Mouse (Mus musculus) layer of hippocampus, postnatal 10 days (tissue): ENCODE measurements around the gene Nrp1. TPM values are rescaled to one million over a fixed set of nuclear protein-coding genes. Genes with fewer than 3 reads are reported as not detected.

ENCODE experiments used
- DNase-seq, 2 experiments: peaks; one replicate each; pipeline ENCODE4 v3.0.0; 2021; ENCODE audit warnings: low spot score in 2 of 2
- total RNA-seq, 2 experiments: library from RNA; stranded (reverse); gene quantifications; 2 replicates each; pipeline ENCODE4 v1.2.3; 2021

Gene Nrp1
- total RNA-seq, 2 experiments from 2014 or later, result 157 to 165 TPM

GRCm38 (mm10) chr8:128370496-128370895, 12.1 kb downstream of the Nrp1 start:
- DNase-seq, result no peak

GRCm38 (mm10) chr8:128371026-128371425, 12.6 kb downstream of the Nrp1 start:
- no peak for DNase-seq

DNA sequence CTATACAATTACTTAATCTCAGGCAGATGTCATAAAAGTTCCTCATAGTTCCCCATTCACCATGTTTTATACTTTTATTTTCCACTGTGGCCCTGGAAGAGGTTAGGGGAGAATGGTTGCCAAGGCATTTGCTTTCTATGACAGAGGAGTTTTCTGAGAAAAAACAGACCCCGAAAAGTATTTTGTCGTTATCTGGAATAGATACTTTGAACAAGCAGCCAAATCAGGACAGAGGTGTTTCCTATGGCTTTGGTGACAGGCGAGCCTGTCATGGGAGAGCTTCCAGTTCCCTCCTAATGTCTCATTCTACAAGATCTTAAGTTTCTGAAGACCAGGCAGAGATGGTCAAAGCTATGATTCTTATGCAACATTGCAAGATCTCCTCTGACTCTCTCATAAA, 13.4 kb downstream of the Nrp1 start:
- DNase-seq, result no peak

DNA sequence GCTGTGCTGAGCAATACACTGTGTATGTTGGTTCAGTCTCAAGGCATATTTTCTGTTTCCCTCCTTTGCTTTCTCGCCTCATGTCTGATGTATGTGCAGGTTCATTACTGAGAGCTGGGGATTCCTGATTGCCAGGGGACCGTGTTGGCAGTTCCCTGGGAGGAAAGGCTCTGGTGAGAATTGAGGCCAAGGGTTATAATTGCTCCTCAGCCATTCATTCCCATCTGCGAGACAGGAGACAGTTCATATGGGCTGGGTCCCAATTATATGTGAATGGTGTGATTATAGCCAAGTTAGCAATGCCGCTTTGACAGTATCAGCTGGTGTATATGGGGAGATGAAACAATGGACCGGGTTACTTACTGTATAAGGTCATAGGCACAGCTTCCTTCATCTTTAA, 14.3 kb downstream of the Nrp1 start:
- DNase-seq, result no peak

- no peak for DNase-seq
Observed at GRCm38 (mm10) chr8:128373418-128373817, 15.0 kb downstream of the Nrp1 start.

GRCm38 (mm10) chr8:128375291-128375690, 16.9 kb downstream of the Nrp1 start:
- no peak for DNase-seq

GRCm38 (mm10) chr8:128383176-128383575, 24.8 kb downstream of the Nrp1 start:
- no peak for DNase-seq

DNA sequence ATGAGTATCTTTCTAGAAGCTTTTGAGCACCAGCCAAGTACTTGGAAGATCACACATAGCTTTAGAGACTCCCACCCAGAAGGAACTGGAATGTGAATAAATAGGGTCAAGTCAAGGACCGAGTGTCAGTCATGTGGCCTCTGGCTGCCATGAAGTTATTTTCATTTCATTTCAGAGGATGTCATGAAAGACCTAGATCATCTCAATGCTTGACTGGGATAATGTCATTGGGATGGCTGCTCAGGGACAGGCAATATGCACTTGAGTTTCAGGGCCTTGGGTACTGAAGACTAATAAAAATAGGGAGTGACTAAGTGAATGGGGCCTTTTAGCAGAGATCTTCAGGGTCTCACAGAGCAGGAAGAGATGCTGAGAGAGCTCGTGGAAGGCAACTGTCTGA, 26.0 kb downstream of the Nrp1 start:
- DNase-seq, result no peak

DNA sequence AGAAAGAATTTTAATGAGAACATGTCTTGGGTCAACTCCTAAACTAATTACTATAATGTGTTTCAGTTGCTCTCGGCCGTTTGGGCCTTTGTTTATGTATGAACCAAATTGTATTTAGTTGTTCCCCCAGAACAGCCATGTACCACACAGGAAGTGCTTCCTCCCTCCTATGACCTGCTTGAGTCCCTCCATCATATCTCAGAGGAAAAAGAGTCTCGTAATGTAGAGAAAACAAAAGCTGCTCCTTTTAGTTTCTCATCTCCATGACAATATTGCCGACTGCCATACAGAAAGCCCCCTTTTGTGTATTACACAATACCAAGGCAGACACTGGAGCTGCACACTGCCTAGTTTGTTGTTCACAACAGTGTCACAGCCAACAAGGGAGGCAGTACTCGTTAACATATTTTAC, 26.5 kb downstream of the Nrp1 start:
- DNase-seq, result no peak

GRCm38 (mm10) chr8:128386963-128387621, 28.7 kb downstream of the Nrp1 start:
- DNase-seq, result no peak

- DNase-seq, result no peak
Observed at GRCm38 (mm10) chr8:128390759-128391158, 32.4 kb downstream of the Nrp1 start.

DNA sequence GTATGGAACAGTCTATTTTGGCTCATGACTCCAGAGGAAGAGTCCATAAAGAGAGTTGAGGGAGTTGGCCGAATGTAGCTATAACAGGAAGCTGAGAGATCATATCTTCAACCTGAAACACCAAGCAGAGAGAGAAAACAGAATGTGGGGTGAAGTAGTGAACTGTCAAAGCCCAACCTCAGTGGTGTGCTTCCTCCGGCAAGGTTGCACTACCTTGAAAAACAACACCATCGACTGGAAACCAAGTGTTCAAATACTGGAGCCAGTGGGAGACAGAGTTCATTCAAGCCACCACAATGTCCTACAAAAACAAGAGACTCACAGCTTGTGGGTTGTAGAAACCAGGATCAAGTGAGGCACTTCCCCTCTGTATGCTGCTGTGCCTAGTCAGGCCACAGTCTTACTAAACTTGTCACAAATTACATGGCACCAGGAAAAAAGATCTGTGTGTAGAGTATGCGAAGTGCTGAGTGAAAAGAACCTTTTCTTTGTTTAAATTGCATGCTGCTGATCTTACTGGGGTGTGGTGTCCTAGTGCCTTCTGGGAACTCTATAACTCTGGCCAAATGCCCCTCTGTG, 32.9 kb downstream of the Nrp1 start:
- no peak for DNase-seq

DNA sequence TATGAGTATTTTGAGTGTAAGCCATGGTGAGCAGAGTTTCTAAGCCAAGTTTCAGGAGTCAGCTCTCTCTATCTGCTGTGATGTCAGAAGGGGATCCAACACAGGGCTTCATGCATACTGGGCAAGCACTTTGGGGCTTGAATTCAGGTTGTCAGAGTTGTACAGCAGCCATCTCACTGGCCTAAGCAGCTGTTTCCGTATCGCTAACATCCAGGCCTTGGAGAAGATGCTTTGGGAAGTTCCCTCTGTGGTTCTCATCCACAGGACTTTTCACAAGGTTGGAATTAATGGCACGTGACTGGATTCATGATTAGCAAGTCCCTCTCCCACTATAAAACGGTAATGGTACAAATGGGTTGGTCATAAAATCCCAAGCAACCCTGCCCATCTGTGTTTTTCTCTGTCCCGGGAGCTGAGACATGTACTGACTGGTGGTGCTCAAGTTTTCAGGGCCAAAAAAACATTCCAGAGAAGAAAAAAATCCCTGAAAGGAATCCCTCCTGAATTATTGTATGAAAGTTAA, 36.3 kb downstream of the Nrp1 start:
- DNase-seq, result no peak

DNA sequence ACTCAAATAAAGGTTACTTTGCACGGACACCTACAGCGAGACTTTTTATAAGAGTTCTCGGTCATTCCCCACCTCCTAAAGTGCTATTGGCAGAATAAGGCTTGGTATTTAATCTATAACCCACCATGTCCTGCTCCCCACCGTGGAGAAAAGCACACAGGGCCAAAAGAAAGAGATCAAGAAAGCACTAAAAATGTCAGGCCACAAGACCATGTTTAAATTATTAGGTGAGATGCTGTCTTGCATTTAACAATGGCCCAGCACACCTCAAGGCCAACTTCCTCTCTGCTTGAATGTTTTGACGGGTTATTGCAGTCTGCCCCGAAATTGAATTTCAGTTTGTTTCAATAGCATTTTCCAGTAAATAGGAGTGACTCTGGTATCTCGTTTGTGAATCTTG, 38.6 kb downstream of the Nrp1 start:
- no peak for DNase-seq

GRCm38 (mm10) chr8:128397441-128397840, 39.0 kb downstream of the Nrp1 start:
- no peak for DNase-seq

DNA sequence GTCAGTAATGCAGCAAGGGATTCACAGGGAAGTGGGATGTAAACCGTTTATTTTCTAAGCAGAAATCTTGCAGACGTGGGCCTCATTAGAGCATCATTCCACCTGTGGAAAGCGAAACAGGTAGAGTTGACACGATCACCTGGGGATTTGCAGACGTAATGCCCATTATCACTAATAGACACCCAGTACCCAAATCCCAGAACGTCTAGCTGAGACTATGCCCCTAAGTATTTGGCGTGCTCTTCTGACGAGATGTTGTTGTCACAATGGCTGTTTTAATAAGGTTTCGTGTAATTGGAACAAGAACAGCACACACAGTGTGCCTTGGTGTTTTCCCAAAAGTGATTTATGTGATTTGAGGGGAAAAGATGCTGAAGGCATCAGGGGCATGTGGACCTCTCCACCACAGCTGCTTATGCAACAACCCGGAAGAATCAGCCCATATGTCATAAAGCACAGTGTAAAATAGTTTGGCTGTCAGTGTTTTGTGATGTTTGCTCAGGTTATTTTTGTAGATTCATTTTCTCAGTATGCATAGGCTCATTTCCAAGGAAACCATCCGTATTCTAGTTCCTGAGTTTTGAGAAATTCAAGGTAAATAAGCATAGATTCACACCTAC, 40.2 kb downstream of the Nrp1 start:
- DNase-seq, result no peak

DNA sequence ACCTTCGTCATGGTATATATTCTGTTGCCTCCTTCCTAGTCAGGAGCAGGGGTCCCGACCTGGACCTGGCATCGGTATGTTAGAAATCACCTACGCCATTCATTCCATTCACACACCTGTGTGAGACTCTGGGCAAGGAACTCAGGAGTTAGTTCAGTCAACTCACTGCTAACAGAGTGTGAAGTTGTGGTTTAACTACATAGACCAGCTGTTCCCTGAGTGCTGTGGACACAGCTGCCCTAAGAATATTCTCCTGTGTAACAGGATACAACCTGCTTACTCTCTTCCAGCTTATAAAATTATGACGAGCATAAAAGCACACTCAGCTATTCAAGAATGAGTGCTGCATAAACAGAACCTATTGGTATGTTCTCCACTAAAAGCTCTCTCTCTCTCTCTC, 41.9 kb downstream of the Nrp1 start:
- DNase-seq, result no peak

DNA sequence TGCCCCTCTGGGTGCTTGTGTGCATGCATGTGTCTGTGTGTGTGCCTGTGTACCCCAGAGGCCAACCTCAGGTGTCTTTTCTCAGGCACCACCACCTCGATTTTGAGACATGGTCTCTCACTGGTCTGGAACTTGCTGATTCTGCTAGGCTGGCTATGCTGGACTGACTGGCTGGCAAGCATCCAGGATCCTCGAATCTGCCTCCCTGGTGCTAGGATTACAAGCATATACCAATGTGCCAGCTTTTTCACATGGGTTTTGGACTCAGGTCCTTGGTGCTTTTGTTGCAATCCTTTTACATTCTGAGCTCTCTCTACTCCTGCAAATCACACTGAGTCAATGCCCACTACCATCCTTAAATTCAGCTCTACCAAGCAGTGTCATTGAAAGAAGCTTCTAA, 46.5 kb downstream of the Nrp1 start:
- no peak for DNase-seq

- no peak for DNase-seq
Observed at GRCm38 (mm10) chr8:128413381-128413780, 55.0 kb downstream of the Nrp1 start.

- peak; percentile 46 to 51 for DNase-seq
Observed at GRCm38 (mm10) chr8:128415730-128416684, 57.6 kb downstream of the Nrp1 start.

GRCm38 (mm10) chr8:128416896-128417295, 58.5 kb downstream of the Nrp1 start:
- no peak for DNase-seq
